Mouse (Mus musculus) brain, embryonic 14.5 days (tissue): ENCODE data around the gene Zmiz2. TPM values are rescaled to one million over a fixed set of nuclear protein-coding genes. Genes with fewer than 3 reads are reported as not detected.
A peak's percentile ranks its signal among the peaks of the same experiment; 100 is the strongest.
"Not testable (repeated sequence)": the region's sequence is repeated elsewhere in the genome, so short reads cannot be mapped to it uniquely, and the experiment has no call there.

Experiments
- DNase-seq: peaks from one replicate; pipeline ENCODE4 v3.0.0-alpha.2; 2011; ENCODE audit warnings: low read depth
- CTCF ChIP-seq: fragments of 200-500 bp; IDR thresholded peaks from 2 replicates; pipeline ENCODE4 v1.5.1; 2012; ENCODE audit warnings: inconsistent platforms, mild to moderate bottlenecking, moderate library complexity, borderline replicate concordance; ENCODE audit not compliant: insufficient read depth, insufficient read length; ENCODE audit errors: extremely low read depth
- POLR2A ChIP-seq: fragments of 200-500 bp; IDR thresholded peaks from 2 replicates; pipeline ENCODE4 v1.6.1; 2012; ENCODE audit warnings: mild to moderate bottlenecking, inconsistent platforms, borderline replicate concordance; ENCODE audit not compliant: poor library complexity, insufficient read depth, insufficient read length, severe bottlenecking; ENCODE audit errors: extremely low read depth
- polyA plus RNA-seq: library from polyadenylated mRNA; depleted of rRNA; stranded (reverse); fragments of >200 nt; gene quantifications from 2 replicates; pipeline ENCODE4 v1.2.3, GENCODE M21; 2012; rRNA removed

The Zmiz2 gene
- polyA plus RNA-seq, 1 experiment = 153 TPM

GRCm38 (mm10) chr11:6442566-6442965 is 53.7 kb downstream of the Zmiz2 start:
- DNase-seq = no peak
- TF ChIP-seq POLR2A (no peak), CTCF (no peak)

- DNase-seq = peak; percentile 10
Measured at GRCm38 (mm10) chr11:6443102-6443501, 54.2 kb downstream of the Zmiz2 start.

GRCm38 (mm10) chr11:6443727-6444076 is 54.8 kb downstream of the Zmiz2 start:
- TF ChIP-seq CTCF = no peak
- no peak for TF ChIP-seq POLR2A
- no peak for DNase-seq

More at GRCm38 (mm10) chr11:6443102-6443501, 54.2 kb downstream of the Zmiz2 start:
- TF ChIP-seq POLR2A (no peak), CTCF (no peak)

- DNase-seq = peak; percentile 100
- TF ChIP-seq POLR2A = peak; percentile 89
- peak; percentile 21; the same call in 1 of the 2 replicates for TF ChIP-seq CTCF
Measured at GRCm38 (mm10) chr11:6444077-6444853, 55.4 kb downstream of the Zmiz2 start, which contains the start of gene H2afv. TSS of gene H2afv (minus strand) at chr11:6444443.

GRCm38 (mm10) chr11:6445441-6445840 is 56.6 kb downstream of the Zmiz2 start:
- DNase-seq = no peak
- TF ChIP-seq POLR2A (no peak), CTCF (no peak)

- TF ChIP-seq CTCF (no peak), POLR2A (no peak)
- no peak for DNase-seq
Measured at GRCm38 (mm10) chr11:6445951-6446350, 57.1 kb downstream of the Zmiz2 start.

GRCm38 (mm10) chr11:6447493-6447892 is 58.6 kb downstream of the Zmiz2 start:
- DNase-seq = no peak
- no peak for TF ChIP-seq CTCF
- no peak for TF ChIP-seq POLR2A

- DNase-seq = not testable (repeated sequence)
Measured at GRCm38 (mm10) chr11:6448155-6448554, 59.3 kb downstream of the Zmiz2 start.

Other genes starting within 250 kb of the Zmiz2 start
- gene A730071L15Rik, start 189.0 kb upstream of the Zmiz2 start, polyA plus RNA-seq = 0.06 and 0.14 TPM in 2 replicates
- gene Nudcd3, start 188.7 kb upstream of the Zmiz2 start, polyA plus RNA-seq = 69.9 and 80.9 TPM in 2 replicates
- gene Npc1l1, start 158.9 kb upstream of the Zmiz2 start, polyA plus RNA-seq = 0.21 and 0.23 TPM in 2 replicates
- 47.5 and 60.2 TPM in 2 replicates for gene Ddx56, start 121.3 kb upstream of the Zmiz2 start, polyA plus RNA-seq
- gene Tmed4, start 114.2 kb upstream of the Zmiz2 start, polyA plus RNA-seq = 145 and 218 TPM in 2 replicates
- gene Ogdh, start 97.4 kb upstream of the Zmiz2 start, polyA plus RNA-seq = 59.1 and 89.5 TPM in 2 replicates
- 2,174 and 2,845 TPM in 2 replicates for gene Ppia, start 26.4 kb downstream of the Zmiz2 start, polyA plus RNA-seq
- gene H2afv, start 55.4 kb downstream of the Zmiz2 start, polyA plus RNA-seq = 207 and 320 TPM in 2 replicates
- gene Purb, start 86.8 kb downstream of the Zmiz2 start, polyA plus RNA-seq = 8.8 and 12.8 TPM in 2 replicates
- gene Myo1g, start 131.9 kb downstream of the Zmiz2 start, polyA plus RNA-seq = 0.56 and 0.79 TPM in 2 replicates
- gene Ccm2, start 157.8 kb downstream of the Zmiz2 start, polyA plus RNA-seq = 91.9 and 113 TPM in 2 replicates
- 92.6 and 134 TPM in 2 replicates for gene Nacad, start 217.0 kb downstream of the Zmiz2 start, polyA plus RNA-seq
- 86.0 and 103 TPM in 2 replicates for gene Tbrg4, start 237.0 kb downstream of the Zmiz2 start, polyA plus RNA-seq
- gene Wap, start 249.6 kb downstream of the Zmiz2 start, polyA plus RNA-seq = not detected in 2 replicates